10 mouse cellular contexts compared by ENCODE assay signal in the genomic region with DNA sequence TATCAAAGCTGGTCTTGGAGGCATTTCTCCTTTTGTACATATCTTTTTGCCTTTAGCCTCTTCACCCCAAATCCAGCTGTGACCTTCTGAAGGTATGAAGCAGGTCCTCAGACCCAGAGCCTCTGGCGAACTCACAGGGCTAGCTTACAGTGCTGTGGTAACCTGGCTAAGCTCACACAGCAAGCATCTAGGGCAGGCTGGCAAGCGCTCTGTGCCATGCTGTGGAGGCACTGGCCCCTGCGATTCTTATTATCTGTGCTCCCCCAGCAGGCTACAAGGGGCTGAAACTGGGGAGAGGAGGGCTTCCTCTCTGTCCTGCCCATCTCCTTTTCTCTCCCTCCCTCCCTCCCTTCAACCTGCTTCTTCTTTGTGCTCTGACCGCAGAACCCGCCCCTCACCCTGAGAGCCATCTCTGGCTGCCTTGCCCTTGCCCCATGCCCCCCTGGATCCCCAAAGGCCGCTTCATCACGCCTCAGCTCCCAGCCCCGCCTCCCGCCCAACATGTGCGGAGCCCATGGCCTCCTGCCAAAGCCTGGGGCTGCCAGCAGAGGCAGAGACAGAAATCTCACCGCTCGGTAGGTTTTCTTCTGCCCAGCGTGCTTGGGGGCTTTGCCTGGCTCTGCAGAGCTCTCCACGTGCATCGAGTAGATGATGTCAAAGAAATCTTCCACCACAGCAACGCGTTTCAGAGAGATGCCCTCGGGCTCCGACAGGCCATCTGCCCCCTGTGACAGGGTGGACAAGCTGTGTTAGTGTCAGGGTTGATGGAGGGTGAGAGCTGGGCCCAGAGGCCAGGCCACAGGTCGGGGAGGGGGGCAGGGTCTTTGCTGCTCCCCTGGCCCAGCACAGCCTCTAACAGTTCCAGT. TPM values are rescaled to one million over a fixed set of nuclear protein-coding genes. Genes with fewer than 3 reads are reported as not detected.
DNase-seq lines count a peak whose midpoint lies in the region; ATAC-seq and TF ChIP-seq lines count a peak whose summit lies in the region.
"Had no signal": no experiment of that assay in that cellular context is flagged by ENCODE, and none has a peak within 500 bp of the region (broad histone marks: within the 10 kb centered on the region; RNA-seq: fewer than 3 reads in every experiment).

No protein-coding gene starts in this region.

- H3K4me3 ChIP-seq in embryonic facial prominence, embryonic 10.5 days = peak overlapping the region; percentile 36
- peak overlapping the region; percentile 20; the same call in 1 of the 2 replicates for H3K4me3 ChIP-seq in layer of hippocampus, adult 2 months

- TF ChIP-seq CTCF in layer of hippocampus, adult 2 months (conservative IDR thresholded peaks at IDR 0.05) = no peak

- H3K4me1 ChIP-seq in embryonic facial prominence, embryonic 10.5 days = peaks cover 46% of the 10 kb centered on the region

- no peaks in the 10 kb centered on the region for H3K9me3 ChIP-seq in embryonic facial prominence, embryonic 10.5 days

- intact Hi-C loops in heart, postnatal 14 days (cut with DNase I) = no loop called here

- peak overlapping the region; percentile 77 for H3K27ac ChIP-seq in embryonic facial prominence, embryonic 10.5 days (replicated peaks)
- peak overlapping the region; percentile 72 for H3K27ac ChIP-seq in layer of hippocampus, adult 2 months

- 8% methylated on average over 20 of the region's 20 CpGs for WGBS in embryonic facial prominence, embryonic 10.5 days

- H3K27me3 ChIP-seq in embryonic facial prominence, embryonic 10.5 days (replicated peaks; ENCODE audit: low read depth, poor library complexity, severe bottlenecking) = peaks cover 35% of the 10 kb centered on the region

- DNase-seq in CD4-positive, CD25-positive, alpha-beta regulatory T cell, adult 2 months (ENCODE audit: low read depth, low spot score) = peak; percentile 25
- DNase-seq in adrenal gland, adult (ENCODE audit: inconsistent age in 2 of 2, low spot score in 1 of 2) = peak; percentile 72 to 83
- peak; percentile 56 for DNase-seq in embryonic facial prominence, embryonic 10.5 days (ENCODE audit: low spot score)
- peak; percentile 47 to 68 for DNase-seq in heart, postnatal 14 days
- peak in 1 of 2 experiments; percentile 73 for DNase-seq in layer of hippocampus, adult 2 months (ENCODE audit: low spot score in 2 of 2)
- DNase-seq in lung, postnatal 4 days = peak; percentile 49 to 57
- peak; percentile 67 for DNase-seq in right cerebral cortex, postnatal 25 days

- no peak for ATAC-seq in CD4-positive, CD25-positive, alpha-beta regulatory T cell, adult 4 months

- no peaks in the 10 kb centered on the region for H3K36me3 ChIP-seq in embryonic facial prominence, embryonic 10.5 days (replicated peaks)

RNA-seq across cellular contexts. Expression of a gene that starts 9.2 kb away (rescaled TPM):
- polyA plus RNA-seq in CD4-positive, CD25-positive, alpha-beta regulatory T cell, adult 4 months (2017; shearing (Covaris generic)) = not detected
- polyA plus RNA-seq in embryonic facial prominence, embryonic 10.5 days (2016; fragmentation: Nextera tagmentation; extraction: Ambion mirVana) = not detected in 2 replicates
- not detected for total RNA-seq in heart, postnatal 14 days (2021)
- not detected for total RNA-seq in layer of hippocampus, adult 2 months (2021)
- polyA plus RNA-seq: frontal cortex, adult 2 months; spleen, adult 2 months had no signal

RNA-seq across cellular contexts. Expression of a gene that starts 46.4 kb away (rescaled TPM):
- 1 to 10 TPM; 3.5 to 5.2 TPM for polyA plus RNA-seq in CD4-positive, CD25-positive, alpha-beta regulatory T cell, adult 4 months (2017; shearing (Covaris generic))
- polyA plus RNA-seq in embryonic facial prominence, embryonic 10.5 days (2016; fragmentation: Nextera tagmentation; extraction: Ambion mirVana) = 23.5 and 23.7 TPM in 2 replicates
- total RNA-seq in heart, postnatal 14 days (2021) = 1 to 10 TPM; 6.2 to 6.4 TPM
- total RNA-seq in layer of hippocampus, adult 2 months (2021) = 10 to 100 TPM; 47.6 to 52.1 TPM

Comparison
In these comparisons a context has a peak if more than half of its experiments do, and no peak if none do; other contexts are left out.
1. RNA of a gene that starts 46.4 kb away (total RNA-seq): 47.6 to 52.1 TPM in layer of hippocampus, adult 2 months; 6.2 to 6.4 TPM in heart, postnatal 14 days; every median in the first group is over 4 times any median in the second.